Mouse (Mus musculus) megakaryocyte, embryonic 14.5 days (primary cell): ENCODE results near the gene Clstn2. TPM values are rescaled to one million over a fixed set of nuclear protein-coding genes. Genes with fewer than 3 reads are reported as not detected.

Source experiments
- H3K27me3 ChIP-seq: replicated peaks from 2 replicates; pipeline ENCODE3; 2012; ENCODE audit warnings: inconsistent platforms
- H3K36me3 ChIP-seq: replicated peaks from 2 replicates; pipeline ENCODE3; 2012; ENCODE audit warnings: low read length, inconsistent platforms, mixed read lengths
- H3K4me1 ChIP-seq: 2 replicates; pipeline ENCODE4 v1.6.1; 2012; ENCODE audit warnings: inconsistent platforms
- H3K4me3 ChIP-seq: replicated peaks from 2 replicates; pipeline ENCODE3; 2012; ENCODE audit warnings: moderate library complexity, mild to moderate bottlenecking, inconsistent platforms
- H3K9me3 ChIP-seq: 2 replicates; pipeline ENCODE4 v1.6.1; 2012; ENCODE audit warnings: inconsistent platforms
- FLI1 ChIP-seq: IDR thresholded peaks from 2 replicates; pipeline ENCODE4 v1.6.1; 2012; ENCODE audit warnings: low read length, inconsistent platforms, mixed read lengths
- GATA1 ChIP-seq: IDR thresholded peaks from 3 replicates; pipeline ENCODE4 v1.6.1; 2012; ENCODE audit warnings: mixed read lengths, low read length, inconsistent platforms, borderline replicate concordance
- polyA plus RNA-seq: library from polyadenylated mRNA; stranded (reverse); fragments of >175 nt; gene quantifications from 2 replicates; pipeline ENCODE4 v1.2.3, GENCODE M21; 2012; ENCODE audit warnings: low replicate concordance; ENCODE audit not compliant: insufficient read depth

Clstn2 gene
- polyA plus RNA-seq, 1 experiment: not detected

DNA sequence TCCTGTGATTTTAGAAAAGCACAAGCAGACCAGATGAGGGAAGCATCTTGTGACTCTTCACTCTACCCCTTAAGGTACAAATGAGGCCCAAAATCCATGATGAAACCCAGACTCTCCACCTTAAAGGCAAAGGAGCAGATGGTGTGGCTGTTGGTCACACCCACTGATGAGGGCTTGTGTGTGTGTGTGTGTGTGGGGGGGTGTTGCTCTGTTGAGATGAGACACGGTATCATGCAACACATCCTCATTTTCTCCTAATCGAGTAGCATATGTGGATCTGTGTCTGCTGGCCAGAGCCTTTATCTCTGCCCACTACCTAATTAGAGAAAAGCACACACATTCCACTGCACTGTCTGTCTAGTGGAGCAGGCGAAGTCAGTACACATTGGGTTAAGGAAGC lies 387.2 kb downstream of the Clstn2 start:
- Histone ChIP-seq H3K9me3 (peaks cover 33% of the 10 kb centered on the region), H3K4me1 (no peaks in the 10 kb centered on the region), H3K4me3 (no peak overlapping the region), H3K36me3 (no peaks in the 10 kb centered on the region), H3K27me3 (no peaks in the 10 kb centered on the region)
- no peak for TF ChIP-seq FLI1

DNA sequence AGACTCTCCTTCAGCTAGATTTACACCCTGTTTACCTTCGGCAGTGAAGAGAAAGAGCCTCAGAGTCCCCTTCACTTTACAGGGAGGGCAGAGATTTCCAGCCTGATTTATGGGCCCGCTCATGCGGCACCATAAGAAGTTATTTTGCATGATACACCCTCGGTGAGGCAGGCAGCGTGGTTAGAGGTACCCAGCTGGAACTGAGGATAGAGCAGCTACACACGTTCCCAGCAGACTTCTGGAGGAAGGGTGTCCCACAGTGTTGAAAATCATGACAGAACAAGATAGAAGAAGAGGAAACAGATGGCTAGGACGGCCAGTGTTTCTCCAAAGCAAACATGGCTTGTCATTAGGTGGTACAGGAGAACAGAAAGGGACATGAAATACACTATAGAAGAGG lies 390.6 kb downstream of the Clstn2 start:
- no peak for TF ChIP-seq FLI1
- TF ChIP-seq GATA1: no peak

DNA sequence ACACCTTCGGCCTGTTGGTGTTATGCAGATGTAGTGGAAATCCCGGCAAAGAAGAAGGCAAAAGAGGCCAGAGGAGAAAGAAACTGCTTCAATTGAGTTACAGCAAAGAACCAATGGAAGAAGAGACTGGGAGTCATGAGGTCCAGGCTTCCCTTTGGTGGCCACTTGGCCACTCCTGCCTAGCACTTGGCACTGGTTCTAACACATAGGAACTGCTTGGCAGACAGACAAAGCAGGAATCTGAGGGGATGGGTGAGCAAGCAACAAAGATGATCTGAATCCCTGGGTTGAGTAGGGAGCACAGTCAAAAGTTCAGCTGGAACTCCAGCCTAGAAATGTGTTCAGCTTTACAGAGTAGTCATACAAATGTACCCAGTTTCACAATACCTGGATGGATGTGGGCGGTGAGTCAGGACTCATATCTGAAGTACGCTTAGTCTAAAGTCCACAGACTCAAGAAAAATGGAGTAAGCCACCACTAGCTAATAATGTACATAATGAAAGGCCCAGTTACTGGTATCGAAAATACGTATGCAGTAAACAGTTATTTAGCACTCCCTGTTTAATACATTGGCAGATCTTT lies 392.9 kb downstream of the Clstn2 start:
- Histone ChIP-seq H3K36me3 (no peaks in the 10 kb centered on the region), H3K9me3 (peaks cover 35% of the 10 kb centered on the region), H3K4me1 (no peaks in the 10 kb centered on the region), H3K4me3 (no peak overlapping the region), H3K27me3 (no peaks in the 10 kb centered on the region)
- TF ChIP-seq GATA1: no peak
- no peak for TF ChIP-seq FLI1

More for the DNA sequence above, 390.6 kb downstream of the Clstn2 start:
- no peaks in the 10 kb centered on the region for H3K27me3 ChIP-seq
- no peaks in the 10 kb centered on the region for H3K36me3 ChIP-seq
- peaks cover 36% of the 10 kb centered on the region for H3K9me3 ChIP-seq
- no peaks in the 10 kb centered on the region for H3K4me1 ChIP-seq
- H3K4me3 ChIP-seq: no peak overlapping the region

DNA sequence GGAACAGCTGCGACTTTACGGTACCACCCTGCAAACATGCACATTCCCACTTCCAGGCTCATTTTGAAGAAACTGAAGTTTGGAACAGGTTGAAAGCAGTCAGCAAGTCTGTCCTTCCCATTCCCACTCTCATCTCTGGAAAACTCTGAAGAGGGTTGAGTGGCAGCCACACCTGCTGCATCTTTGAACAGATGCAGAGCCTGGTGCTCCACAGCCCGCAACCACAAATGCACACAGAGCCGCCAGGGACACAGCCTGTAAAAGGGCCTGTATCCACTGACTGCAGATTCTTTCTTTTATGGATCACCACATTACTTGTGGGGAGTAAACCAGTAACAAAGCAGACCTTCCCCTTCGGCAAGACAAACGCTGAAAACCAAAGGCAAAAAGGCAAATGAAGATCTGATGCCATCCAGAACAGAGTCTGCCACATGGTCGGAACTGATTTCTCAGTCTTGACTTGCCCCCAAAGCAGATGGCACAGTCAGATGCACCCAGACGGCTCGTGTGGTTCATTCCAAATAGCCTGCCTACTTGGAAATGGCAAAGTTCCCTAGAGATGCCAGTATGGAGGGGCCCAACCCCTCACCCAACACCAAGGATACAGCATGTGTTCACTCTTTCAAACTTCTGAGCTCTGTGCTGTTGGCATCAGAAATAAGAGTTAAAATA lies 394.2 kb downstream of the Clstn2 start:
- H3K4me1 ChIP-seq: no peaks in the 10 kb centered on the region
- H3K36me3 ChIP-seq: no peaks in the 10 kb centered on the region
- no peak overlapping the region for H3K4me3 ChIP-seq
- H3K9me3 ChIP-seq: peaks cover 32% of the 10 kb centered on the region
- TF ChIP-seq GATA1: no peak
- TF ChIP-seq FLI1: no peak
- no peaks in the 10 kb centered on the region for H3K27me3 ChIP-seq

DNA sequence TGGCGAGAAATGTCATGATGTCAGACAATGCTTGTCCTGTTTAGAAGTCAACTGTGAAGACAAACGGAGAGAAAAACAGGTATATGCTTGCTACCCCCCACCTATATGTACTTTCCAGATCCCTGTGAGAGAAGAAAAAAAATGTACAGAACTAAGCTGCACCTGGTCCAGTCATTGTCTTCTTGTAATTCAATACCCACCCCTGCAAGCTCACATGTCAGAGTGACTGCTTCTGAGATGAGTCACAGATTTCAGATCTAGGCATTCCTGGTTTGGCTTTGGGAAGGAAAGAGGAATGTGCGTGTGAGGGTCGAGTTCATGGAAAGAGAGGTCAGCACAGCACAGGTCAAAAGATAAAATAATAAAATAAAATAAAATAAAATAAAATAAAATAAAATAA lies 397.6 kb downstream of the Clstn2 start:
- Histone ChIP-seq H3K4me3 (no peak overlapping the region), H3K9me3 (peaks cover 23% of the 10 kb centered on the region), H3K36me3 (no peaks in the 10 kb centered on the region), H3K27me3 (no peaks in the 10 kb centered on the region), H3K4me1 (no peaks in the 10 kb centered on the region)
- no peak for TF ChIP-seq GATA1
- no peak for TF ChIP-seq FLI1

DNA sequence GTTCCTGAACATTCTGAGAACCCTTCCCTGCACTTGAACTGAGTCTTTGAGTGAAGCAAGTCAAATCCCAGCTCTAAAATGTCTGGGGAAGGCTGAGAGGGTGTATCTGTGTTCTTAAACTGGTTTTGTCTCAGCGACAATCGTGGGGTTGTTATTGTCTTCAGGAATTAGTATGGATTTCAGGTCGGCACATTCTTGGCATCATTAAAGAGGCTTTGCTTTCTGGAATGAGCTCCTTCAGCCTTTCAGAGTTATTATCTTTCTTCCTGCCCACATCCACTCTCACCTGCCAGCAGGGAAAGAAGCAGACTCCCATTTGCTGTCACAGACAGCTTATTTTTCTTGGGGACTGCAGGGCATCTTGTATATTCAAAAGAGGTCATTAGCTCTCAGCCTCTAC lies 398.1 kb downstream of the Clstn2 start:
- H3K27me3 ChIP-seq: no peaks in the 10 kb centered on the region

DNA sequence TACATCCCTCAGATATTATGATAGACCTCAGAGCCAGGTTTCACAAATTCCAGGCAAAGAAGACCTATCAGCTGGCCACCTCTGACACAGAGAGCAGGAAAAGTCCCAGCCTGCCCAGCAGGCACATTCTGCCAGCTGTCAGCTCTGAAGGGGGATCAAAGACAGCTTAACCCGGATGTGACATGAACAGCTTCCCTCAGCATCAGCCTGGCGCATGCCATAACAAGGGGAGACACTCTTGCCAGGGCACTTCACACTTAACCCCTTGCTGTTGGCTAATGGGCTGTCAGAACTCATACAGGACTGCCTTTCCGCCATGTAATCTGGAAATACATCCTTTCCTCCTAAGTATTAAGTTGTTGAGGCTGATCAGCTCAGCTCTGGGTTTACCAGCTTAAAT lies 403.8 kb downstream of the Clstn2 start:
- TF ChIP-seq GATA1: no peak
- TF ChIP-seq FLI1: no peak
- H3K9me3 ChIP-seq: peaks cover 16% of the 10 kb centered on the region

More for the DNA sequence above, 398.1 kb downstream of the Clstn2 start:
- TF ChIP-seq GATA1: no peak
- TF ChIP-seq FLI1: no peak
- H3K4me3 ChIP-seq: no peak overlapping the region
- no peaks in the 10 kb centered on the region for H3K4me1 ChIP-seq
- H3K36me3 ChIP-seq: no peaks in the 10 kb centered on the region
- peaks cover 26% of the 10 kb centered on the region for H3K9me3 ChIP-seq

DNA sequence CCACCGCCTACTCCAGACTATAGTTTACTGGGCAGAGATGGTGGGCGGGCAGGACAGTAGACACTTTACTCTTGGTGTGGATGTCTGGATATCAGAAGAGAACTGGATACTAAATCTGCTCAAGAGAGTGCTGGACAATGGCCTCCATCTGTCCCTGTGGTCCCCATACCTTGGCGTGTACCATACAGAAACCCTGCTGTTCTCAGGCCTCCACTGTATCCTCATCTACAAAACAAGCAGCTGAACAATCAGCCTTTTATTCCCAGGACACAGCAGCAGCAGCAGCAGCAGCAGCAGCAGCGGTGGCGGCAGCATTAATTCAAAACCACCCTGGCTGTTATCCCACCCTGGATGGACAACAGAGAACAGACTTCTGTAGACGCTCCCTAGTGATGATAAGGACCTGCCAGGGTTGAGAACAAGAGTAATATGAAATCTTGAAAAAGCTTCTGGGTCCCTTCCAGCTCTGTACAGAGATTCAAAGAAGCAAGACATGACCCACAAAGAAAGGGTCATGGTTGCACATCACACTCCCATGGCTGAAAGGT lies 404.5 kb downstream of the Clstn2 start:
- no peak for TF ChIP-seq GATA1
- no peak for TF ChIP-seq FLI1
- H3K9me3 ChIP-seq: peaks cover 16% of the 10 kb centered on the region
- H3K4me1 ChIP-seq: no peaks in the 10 kb centered on the region
- H3K27me3 ChIP-seq: no peaks in the 10 kb centered on the region
- H3K4me3 ChIP-seq: no peak overlapping the region
- H3K36me3 ChIP-seq: no peaks in the 10 kb centered on the region

More for the DNA sequence above, 403.8 kb downstream of the Clstn2 start:
- Histone ChIP-seq H3K27me3 (no peaks in the 10 kb centered on the region), H3K36me3 (no peaks in the 10 kb centered on the region), H3K4me1 (no peaks in the 10 kb centered on the region), H3K4me3 (no peak overlapping the region)

DNA sequence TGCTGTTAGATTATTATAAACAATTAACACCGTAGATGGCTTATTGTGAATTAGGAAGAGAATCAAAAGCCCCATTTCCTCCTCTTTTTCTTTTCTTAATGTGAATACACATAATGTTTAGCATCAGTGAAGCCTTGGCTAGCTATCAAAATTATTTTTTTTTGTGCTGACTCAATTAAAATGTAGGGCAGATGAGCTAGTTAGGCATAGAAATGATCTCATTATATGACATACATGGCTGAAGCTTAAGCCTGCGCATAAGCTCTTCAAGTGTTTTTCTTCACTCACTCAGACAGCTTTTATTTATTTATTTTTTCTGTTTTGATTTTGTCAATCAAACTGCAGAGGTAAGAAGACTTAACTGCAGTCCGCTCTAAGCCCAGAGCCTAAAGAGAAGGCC lies 405.1 kb downstream of the Clstn2 start:
- Histone ChIP-seq H3K4me3 (no peak overlapping the region), H3K9me3 (peaks cover 20% of the 10 kb centered on the region), H3K36me3 (no peaks in the 10 kb centered on the region), H3K27me3 (no peaks in the 10 kb centered on the region), H3K4me1 (no peaks in the 10 kb centered on the region)
- TF ChIP-seq GATA1 (no peak), FLI1 (no peak)

DNA sequence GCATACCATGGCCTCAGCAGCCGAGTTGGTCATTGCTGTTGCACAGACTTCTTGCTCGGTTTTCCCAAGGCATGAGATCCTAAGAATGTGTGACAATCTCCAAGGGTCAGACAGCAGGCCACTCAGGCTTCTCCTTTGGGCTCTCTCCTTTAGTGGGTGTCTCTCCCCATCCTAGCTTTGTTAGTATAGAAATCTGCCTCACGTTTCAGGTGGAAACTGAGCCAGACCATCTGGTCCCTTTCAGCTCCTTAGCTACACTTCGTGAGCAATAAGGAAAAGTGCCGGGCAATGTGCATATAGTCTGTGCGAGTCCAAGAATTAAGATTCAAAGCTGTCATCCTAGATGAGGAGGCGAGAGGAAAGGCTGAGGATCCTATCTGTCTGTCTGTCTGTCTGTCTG lies 422.4 kb downstream of the Clstn2 start:
- Histone ChIP-seq H3K4me1 (no peaks in the 10 kb centered on the region), H3K36me3 (no peaks in the 10 kb centered on the region), H3K27me3 (no peaks in the 10 kb centered on the region), H3K4me3 (no peak overlapping the region), H3K9me3 (peaks cover 12% of the 10 kb centered on the region)
- TF ChIP-seq FLI1: no peak
- no peak for TF ChIP-seq GATA1
